Mouse (Mus musculus) small intestine, adult 2 months (tissue): ENCODE measurements around the gene Prkag1.

Experiments
- CTCF ChIP-seq: fragments of 200-500 bp; IDR thresholded peaks from 2 replicates; pipeline ENCODE4 v1.5.1; 2012; ENCODE audit warnings: low read depth, mild to moderate bottlenecking, control low read depth, inconsistent platforms, low read length, moderate library complexity, mixed read lengths; ENCODE audit not compliant: insufficient replicate concordance, insufficient read length; ENCODE audit errors: extremely low read depth
- POLR2A ChIP-seq: fragments of 200-500 bp; IDR thresholded peaks from 2 replicates; pipeline ENCODE4 v1.6.1; 2012; ENCODE audit warnings: low read depth, mild to moderate bottlenecking, control low read depth, inconsistent platforms, low read length, moderate library complexity

- TF ChIP-seq CTCF (no peak), POLR2A (no peak)
Measured at GRCm38 (mm10) chr15:98777005-98777616, 54.2 kb downstream of the Prkag1 start.
